Comparison of ENCODE assay signal across 23 mouse cellular contexts in genomic region chrX:9271112-9271511, GRCm38 (mm10). TPM values are rescaled to one million over a fixed set of nuclear protein-coding genes. Genes with fewer than 3 reads are reported as not detected.
DNase-seq lines count a peak whose midpoint lies in the region; ATAC-seq and TF ChIP-seq lines count a peak whose summit lies in the region.
"Had no signal": no experiment of that assay in that cellular context is flagged by ENCODE, and none has a peak within 500 bp of the region (broad histone marks: within the 10 kb centered on the region; RNA-seq: fewer than 3 reads in every experiment).

No protein-coding gene starts in this region.

- no peak; the same call in 1 of the 2 replicates for ATAC-seq in heart, postnatal 0 days (ENCODE audit: insufficient read depth, low read depth)
- ATAC-seq: hindbrain, embryonic 16.5 days had no signal

- H3K9ac ChIP-seq in heart, postnatal 0 days (replicated peaks; ENCODE audit: low read depth, low read length): no peak overlapping the region
- H3K9ac ChIP-seq: embryonic facial prominence, embryonic 13.5 days; limb, embryonic 13.5 days had no signal

- H3K4me1 ChIP-seq in heart, postnatal 0 days (ENCODE audit: control insufficient read depth, insufficient read depth): no peaks in the 10 kb centered on the region
- H3K4me1 ChIP-seq: embryonic facial prominence, embryonic 13.5 days; limb, embryonic 13.5 days; midbrain, embryonic 10.5 days had no signal

- peak; percentile 9 to 30 for DNase-seq in heart, adult 18-20 months
- DNase-seq in heart, postnatal 25 days (ENCODE audit: low spot score): no peak
- peak; percentile 45 for DNase-seq in cerebellum, adult 11 months
- DNase-seq in cerebellum, adult 9-10 months: peak; percentile 85
- DNase-seq in heart, postnatal 0 days (ENCODE audit: low spot score): peak; percentile 30
- DNase-seq in kidney, postnatal 14 days: no peak
- no peak for DNase-seq in testis, postnatal 14 days (ENCODE audit: low spot score)
- no peak for DNase-seq in urinary bladder, postnatal 36 days (ENCODE audit: low spot score in 2 of 2)
- DNase-seq: kidney, adult 2 months; lung, postnatal 10 days; thymus, postnatal 14 days had no signal

- no peak overlapping the region for H3K4me2 ChIP-seq in heart, postnatal 0 days (ENCODE audit: low read depth, low read length)

- H3K4me3 ChIP-seq in heart, postnatal 0 days (ENCODE audit: low read depth, low read length): no peak overlapping the region
- H3K4me3 ChIP-seq: left cerebral cortex, adult 2 months; limb, embryonic 13.5 days; midbrain, embryonic 10.5 days had no signal

- TF ChIP-seq CTCF in heart, postnatal 0 days (IDR thresholded peaks at IDR 0.05; ENCODE audit: low read depth): no peak

- no peaks in the 10 kb centered on the region for H3K36me3 ChIP-seq in heart, postnatal 0 days (replicated peaks; ENCODE audit: control insufficient read depth, insufficient read depth, low read length)
- H3K36me3 ChIP-seq: embryonic facial prominence, embryonic 13.5 days; limb, embryonic 13.5 days; midbrain, embryonic 10.5 days had no signal

- 35% methylated on average over 3 of the region's 3 CpGs for WGBS in heart, postnatal 0 days

- no peaks in the 10 kb centered on the region for H3K27me3 ChIP-seq in heart, postnatal 0 days (ENCODE audit: control insufficient read depth, insufficient read depth, low read length)
- H3K27me3 ChIP-seq: limb, embryonic 13.5 days had no signal

- H3K9me3 ChIP-seq in heart, postnatal 0 days (replicated peaks; ENCODE audit: control insufficient read depth, low read length): no peaks in the 10 kb centered on the region
- H3K9me3 ChIP-seq: embryonic facial prominence, embryonic 13.5 days; limb, embryonic 13.5 days; midbrain, embryonic 10.5 days had no signal

- peak overlapping the region; percentile 81 for H3K27ac ChIP-seq in heart, postnatal 0 days (ENCODE audit: low read depth)
- H3K27ac ChIP-seq: embryonic facial prominence, embryonic 13.5 days; left cerebral cortex, adult 2 months; limb, embryonic 13.5 days; midbrain, embryonic 10.5 days had no signal

- intact Hi-C loops in heart, postnatal 25 days (cut with DNase I): loop anchor here (5.0 kb wide), 1 partner anchor 49 kb away; no protein-coding TSS in a partner anchor

- TF ChIP-seq EP300 in heart, postnatal 0 days (IDR thresholded peaks at IDR 0.05; ENCODE audit: low read depth): no peak

RNA-seq across cellular contexts. Expression of gene Xk, which starts 1.4 kb away (rescaled TPM):
- 1 to 10 TPM; 9.3 to 9.6 TPM for total RNA-seq in heart, adult 18-20 months (2021)
- 1 to 10 TPM; 6.4 to 8.0 TPM for total RNA-seq in heart, postnatal 25 days (2021)
- 4.0 and 5.6 TPM in 2 replicates for total RNA-seq in heart, postnatal 0 days (2014; rRNA removed; ENCODE audit: low replicate concordance)
- 1.6 and 1.8 TPM in 2 replicates for polyA plus RNA-seq in heart, postnatal 0 days (2015; fragmentation: Nextera tagmentation; extraction: Ambion mirVana)

RNA-seq across cellular contexts. Expression of gene H2al1m, which starts 12.5 kb away (rescaled TPM):
- 1 to 10 TPM in 1 of 2 experiments, not detected in 1; 1.0 TPM for total RNA-seq in heart, adult 18-20 months (2021)
- not detected for total RNA-seq in heart, postnatal 25 days (2021)
- total RNA-seq in heart, postnatal 0 days (2014; rRNA removed; ENCODE audit: low replicate concordance): not detected in 2 replicates
- polyA plus RNA-seq in heart, postnatal 0 days (2015; fragmentation: Nextera tagmentation; extraction: Ambion mirVana): not detected in 2 replicates
- total RNA-seq: left cerebral cortex, adult 2 months; monocyte, adult 5-6 weeks had no signal
- polyA plus RNA-seq: C2C12; embryonic facial prominence, embryonic 13.5 days; kidney, adult 2 months; midbrain, embryonic 10.5 days; neural tube, embryonic 14.5 days had no signal

RNA-seq across cellular contexts. Expression of gene Gm14862, which starts 14.4 kb away (rescaled TPM):
- total RNA-seq in heart, adult 18-20 months (2021): not detected
- total RNA-seq in heart, postnatal 25 days (2021): not detected
- total RNA-seq in heart, postnatal 0 days (2014; rRNA removed; ENCODE audit: low replicate concordance): not detected in 2 replicates
- polyA plus RNA-seq in heart, postnatal 0 days (2015; fragmentation: Nextera tagmentation; extraction: Ambion mirVana): not detected in 2 replicates
- total RNA-seq: granulocyte monocyte progenitor cell, adult 5-6 weeks; left cerebral cortex, adult 2 months; monocyte, adult 5-6 weeks had no signal
- polyA plus RNA-seq: C2C12; cortical plate, adult 2 months; embryonic facial prominence, embryonic 13.5 days; hindbrain, embryonic 16.5 days; kidney, adult 2 months; large intestine, adult 2 months; limb, embryonic 13.5 days; neural tube, embryonic 14.5 days; stomach, embryonic 14.5 days had no signal

Comparison
In these comparisons a context has a peak if more than half of its experiments do, and no peak if none do; other contexts are left out.
1. DNase-seq: peak in heart, adult 18-20 months (2 of 2), cerebellum, adult 11 months (single experiment), cerebellum, adult 9-10 months (single experiment) and heart, postnatal 0 days (single experiment); none in heart, postnatal 25 days (single experiment), kidney, postnatal 14 days (single experiment), testis, postnatal 14 days (single experiment) and urinary bladder, postnatal 36 days (0 of 2).